Mouse (Mus musculus) lung, embryonic 16.5 days (tissue): ENCODE measurements around the gene Zfp111. TPM values are rescaled to one million over a fixed set of nuclear protein-coding genes. Genes with fewer than 3 reads are reported as not detected.

Source experiments
- ATAC-seq: fragments of 200-750 bp; cut with Nextera tagmentation; 2 replicates; pipeline ENCODE4 v1.8.0; 2017; ENCODE audit warnings: low read depth, mild to moderate bottlenecking, moderate library complexity
- H3K27ac ChIP-seq: fragments of 300-500 bp; sonication (generic); 2 replicates; pipeline ENCODE4 v1.5.1; 2014; ENCODE audit warnings: mild to moderate bottlenecking, control low read depth, low read length
- H3K27me3 ChIP-seq: fragments of 300-500 bp; sonication (generic); 2 replicates; pipeline ENCODE4 v1.6.1; 2014; ENCODE audit warnings: low read depth, low read length, mixed read lengths; ENCODE audit not compliant: control insufficient read depth, insufficient read depth
- H3K36me3 ChIP-seq: fragments of 300-500 bp; sonication (generic); 2 replicates; pipeline ENCODE4 v1.6.1; 2014; ENCODE audit warnings: low read length; ENCODE audit not compliant: control insufficient read depth, insufficient read depth
- H3K4me1 ChIP-seq: fragments of 300-500 bp; sonication (generic); replicated peaks from 2 replicates; pipeline ENCODE4 v1.6.1; 2014; ENCODE audit warnings: low read length, mixed read lengths; ENCODE audit not compliant: control insufficient read depth, insufficient read depth
- H3K4me2 ChIP-seq: fragments of 300-500 bp; sonication (generic); 2 replicates; pipeline ENCODE4 v1.6.1; 2014; ENCODE audit warnings: low read depth, low read length, control low read depth
- H3K4me3 ChIP-seq: fragments of 300-500 bp; sonication (generic); 2 replicates; pipeline ENCODE4 v1.5.1; 2014; ENCODE audit warnings: mild to moderate bottlenecking, low read length, control low read depth
- H3K9ac ChIP-seq: fragments of 300-500 bp; sonication (generic); 2 replicates; pipeline ENCODE4 v1.6.1; 2014; ENCODE audit warnings: low read length, control low read depth
- H3K9me3 ChIP-seq: fragments of 300-500 bp; sonication (generic); 2 replicates; pipeline ENCODE4 v1.6.1; 2016; ENCODE audit warnings: low read length; ENCODE audit not compliant: control insufficient read depth
- WGBS: fragments of 180-500 bp; shearing (Covaris S2); extraction: QIAGEN DNeasy Blood & Tissue Kit; methylation state at CpG from one replicate; pipeline ENCODE4 v1.1.7; 2014; 5-methylcytosine and 5-hydroxymethylcytosine counted together
- polyA plus RNA-seq: library from polyadenylated mRNA; unstranded; fragments of >200 nt; fragmentation: Nextera tagmentation; extraction: Ambion mirVana; gene quantifications from 2 replicates; pipeline ENCODE4 v1.2.1, GENCODE M21; 2015

The Zfp111 gene
- polyA plus RNA-seq, 1 experiment from 2014 or later = 12.8 TPM

DNA sequence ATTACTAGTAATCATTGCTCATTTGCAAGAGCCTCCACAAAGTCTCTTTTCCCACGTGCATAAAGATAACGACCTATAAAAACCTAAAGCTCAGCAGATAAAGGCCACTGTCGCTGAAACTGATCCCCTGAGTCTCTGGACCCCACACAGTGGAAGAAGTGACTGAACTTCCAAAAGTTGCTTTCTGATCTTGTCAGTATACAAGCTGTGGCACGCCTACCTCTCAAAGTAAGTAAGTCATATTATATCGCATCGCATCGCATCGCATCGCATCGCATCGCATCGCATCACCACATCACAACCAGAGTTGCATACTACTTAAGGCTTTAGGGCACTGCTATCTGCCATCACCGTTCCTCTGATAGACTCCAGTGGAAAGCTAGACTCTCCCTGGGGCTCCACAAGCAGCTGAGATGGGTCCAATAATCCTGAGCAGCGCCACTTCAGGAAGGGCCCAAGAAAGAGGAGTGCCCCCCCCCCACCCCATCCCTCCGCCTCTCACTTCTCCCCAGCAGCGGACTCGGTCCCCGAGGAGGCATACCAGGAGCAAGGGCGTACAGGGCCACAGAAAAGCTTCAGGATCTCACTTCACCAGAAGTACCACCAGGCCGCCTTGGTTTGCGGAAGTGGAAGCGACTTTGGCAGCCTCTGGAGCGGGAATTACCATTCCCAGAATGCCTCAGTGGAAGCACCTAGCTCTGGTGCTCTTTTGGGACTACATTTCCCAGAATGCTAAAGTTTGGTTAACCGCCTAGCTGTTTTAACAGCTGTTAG, 3.6 kb downstream of the Zfp111 start:
- Histone ChIP-seq H3K36me3 (peaks cover 17% of the 10 kb centered on the region), H3K9ac (peak overlapping the region; percentile 94), H3K4me2 (peak overlapping the region; percentile 81), H3K4me3 (peak overlapping the region; percentile 78), H3K4me1 (peaks cover 7% of the 10 kb centered on the region; the same call in 1 of the 2 replicates), H3K9me3 (no peaks in the 10 kb centered on the region), H3K27me3 (no peaks in the 10 kb centered on the region), H3K27ac (peak overlapping the region; percentile 88)
- ATAC-seq = peak; percentile 94
- WGBS = 9% methylated on average over 24 of the region's 24 CpGs

GRCm38 (mm10) chr7:24196961-24197360, 14.3 kb downstream of the Zfp111 start:
- no peak overlapping the region for H3K27ac ChIP-seq
- ATAC-seq = no peak
- no peak overlapping the region for H3K9ac ChIP-seq
- H3K4me2 ChIP-seq = no peak overlapping the region
- H3K9me3 ChIP-seq = peaks cover 7% of the 10 kb centered on the region
- no peak overlapping the region for H3K4me3 ChIP-seq
- 94% methylated on average over 4 of the region's 4 CpGs for WGBS
- H3K4me1 ChIP-seq = no peaks in the 10 kb centered on the region
- H3K36me3 ChIP-seq = peaks cover 58% of the 10 kb centered on the region
- H3K27me3 ChIP-seq = no peaks in the 10 kb centered on the region

- ATAC-seq = no peak
- 79% methylated on average over 3 of the region's 3 CpGs for WGBS
These were observed 18.1 kb downstream of the Zfp111 start for GRCm38 (mm10) chr7:24193157-24193556.

GRCm38 (mm10) chr7:24191361-24191760, 19.9 kb downstream of the Zfp111 start:
- no peak overlapping the region for H3K9ac ChIP-seq
- 75% methylated on average over 2 of the region's 2 CpGs for WGBS
- H3K4me3 ChIP-seq = no peak overlapping the region
- no peaks in the 10 kb centered on the region for H3K27me3 ChIP-seq
- H3K4me2 ChIP-seq = no peak overlapping the region
- no peak overlapping the region for H3K27ac ChIP-seq
- H3K36me3 ChIP-seq = peaks cover 17% of the 10 kb centered on the region
- H3K9me3 ChIP-seq = peaks cover 2% of the 10 kb centered on the region; the same call in 1 of the 2 replicates
- no peaks in the 10 kb centered on the region for H3K4me1 ChIP-seq
- ATAC-seq = no peak

More at GRCm38 (mm10) chr7:24193157-24193556, 18.1 kb downstream of the Zfp111 start:
- Histone ChIP-seq H3K4me1 (no peaks in the 10 kb centered on the region), H3K27ac (no peak overlapping the region), H3K9me3 (peaks cover 2% of the 10 kb centered on the region; the same call in 1 of the 2 replicates), H3K27me3 (no peaks in the 10 kb centered on the region), H3K4me3 (no peak overlapping the region), H3K9ac (no peak overlapping the region), H3K4me2 (no peak overlapping the region), H3K36me3 (peaks cover 29% of the 10 kb centered on the region)

GRCm38 (mm10) chr7:24189571-24189944, 21.7 kb downstream of the Zfp111 start:
- peaks cover 11% of the 10 kb centered on the region for H3K36me3 ChIP-seq
- H3K27ac ChIP-seq = no peak overlapping the region
- no peak overlapping the region for H3K4me2 ChIP-seq
- no peak overlapping the region for H3K4me3 ChIP-seq
- H3K9ac ChIP-seq = no peak overlapping the region
- peaks cover 2% of the 10 kb centered on the region; the same call in 1 of the 2 replicates for H3K9me3 ChIP-seq
- H3K27me3 ChIP-seq = no peaks in the 10 kb centered on the region
- no peak for ATAC-seq
- no peaks in the 10 kb centered on the region for H3K4me1 ChIP-seq
- WGBS = 54% methylated on average over 5 of the region's 5 CpGs

- WGBS = 57% methylated on average over 4 of the region's 4 CpGs
- H3K4me3 ChIP-seq = no peak overlapping the region
- ATAC-seq = no peak
- peaks cover 5% of the 10 kb centered on the region for H3K36me3 ChIP-seq
- H3K9ac ChIP-seq = no peak overlapping the region
- H3K4me1 ChIP-seq = no peaks in the 10 kb centered on the region
- no peaks in the 10 kb centered on the region for H3K27me3 ChIP-seq
- 0 out of 2 replicates have a peak, but pooled peaks cover 2% of the 10 kb centered on the region for H3K9me3 ChIP-seq
- no peak overlapping the region for H3K4me2 ChIP-seq
- no peak overlapping the region for H3K27ac ChIP-seq
These were observed 22.2 kb downstream of the Zfp111 start for GRCm38 (mm10) chr7:24188901-24189570.

GRCm38 (mm10) chr7:24187611-24188010, 23.6 kb downstream of the Zfp111 start:
- WGBS = 74% methylated on average over 1 of the region's 1 CpGs
- ATAC-seq = no peak
- no peak overlapping the region for H3K27ac ChIP-seq

GRCm38 (mm10) chr7:24175337-24175711, 35.9 kb downstream of the Zfp111 start:
- 51% methylated on average over 6 of the region's 6 CpGs for WGBS
- Histone ChIP-seq H3K36me3 (no peaks in the 10 kb centered on the region), H3K9me3 (no peaks in the 10 kb centered on the region), H3K27ac (no peak overlapping the region), H3K9ac (peak overlapping the region; percentile 80; the same call in 1 of the 2 replicates), H3K27me3 (no peaks in the 10 kb centered on the region), H3K4me1 (no peaks in the 10 kb centered on the region), H3K4me3 (peak overlapping the region; percentile 72), H3K4me2 (peak overlapping the region; percentile 52)
- ATAC-seq = 0 out of 2 replicates have a peak, but pooled peaks have one; percentile 8

More at GRCm38 (mm10) chr7:24187611-24188010, 23.6 kb downstream of the Zfp111 start:
- Histone ChIP-seq H3K4me1 (no peaks in the 10 kb centered on the region), H3K36me3 (no peaks in the 10 kb centered on the region), H3K9me3 (no peaks in the 10 kb centered on the region), H3K9ac (no peak overlapping the region), H3K27me3 (no peaks in the 10 kb centered on the region), H3K4me2 (no peak overlapping the region), H3K4me3 (no peak overlapping the region)

GRCm38 (mm10) chr7:24174618-24175336, 36.5 kb downstream of the Zfp111 start, which contains the start of gene Zfp114:
Gene Zfp114 (plus strand): TSS chr7:24175060.
- Histone ChIP-seq H3K4me3 (peak within 1 kb of the TSS; percentile 72), H3K27me3 (no peaks in the 10 kb centered on the region), H3K9ac (peak within 1 kb of the TSS; percentile 80), H3K4me2 (peak within 1 kb of the TSS; percentile 52), H3K4me1 (no peaks in the 10 kb centered on the region), H3K27ac (peak within 1 kb of the TSS; percentile 67), H3K9me3 (no peaks in the 10 kb centered on the region), H3K36me3 (no peaks in the 10 kb centered on the region)
- 12% methylated on average over 23 of the region's 23 CpGs for WGBS
- peak; percentile 94 for ATAC-seq
